Mouse (Mus musculus) spleen, postnatal 14 days (tissue): Measurements from ENCODE around the gene Gm42372.
"Not testable (repeated sequence)": the region's sequence is repeated elsewhere in the genome, so short reads cannot be mapped to it uniquely, and the experiment has no call there.

Source experiments
- DNase-seq, 2 experiments: peaks; one replicate each; pipeline ENCODE4 v3.0.0; 2021 to 2022; ENCODE audit warnings: low spot score in 2 of 2

The Gm42372 gene

GRCm38 (mm10) chr7:16982859-16983568, at the start of gene Gm42372:
Gm42372 (plus strand) TSS chr7:16983086.
- DNase-seq, result peak in 1 of 2 experiments; percentile 29

GRCm38 (mm10) chr7:16937312-16937711, 45.6 kb upstream of the Gm42372 start:
- no peak for DNase-seq

GRCm38 (mm10) chr7:16938117-16938791, 44.6 kb upstream of the Gm42372 start:
- no peak for DNase-seq

GRCm38 (mm10) chr7:16940292-16940691, 42.6 kb upstream of the Gm42372 start:
- DNase-seq, result no peak

GRCm38 (mm10) chr7:16942861-16943260, 40.0 kb upstream of the Gm42372 start:
- no peak for DNase-seq

- peak; percentile 39 to 48 for DNase-seq
Observed at GRCm38 (mm10) chr7:16944061-16944807, 38.7 kb upstream of the Gm42372 start, which contains the start of gene Pnmal2. Pnmal2 (plus strand) TSS chr7:16944682.

GRCm38 (mm10) chr7:16944808-16945315, 38.0 kb upstream of the Gm42372 start:
- DNase-seq, result no peak

GRCm38 (mm10) chr7:16945419-16945818, 37.5 kb upstream of the Gm42372 start:
- no peak for DNase-seq

GRCm38 (mm10) chr7:16946441-16947348, 36.2 kb upstream of the Gm42372 start:
- no peak for DNase-seq

- DNase-seq, result no peak
Observed at GRCm38 (mm10) chr7:16947349-16947895, 35.5 kb upstream of the Gm42372 start.

- no peak for DNase-seq
Observed at GRCm38 (mm10) chr7:16947959-16948361, 34.9 kb upstream of the Gm42372 start.

- DNase-seq, result no peak
Observed at GRCm38 (mm10) chr7:16948923-16949458, 33.9 kb upstream of the Gm42372 start.

- peak; percentile 35 to 57 for DNase-seq
Observed at GRCm38 (mm10) chr7:16949908-16950841, 32.7 kb upstream of the Gm42372 start.

- DNase-seq, result peak; percentile 50 to 61
Observed at GRCm38 (mm10) chr7:16950861-16951635, 31.8 kb upstream of the Gm42372 start.

- DNase-seq, result not testable (repeated sequence)
Observed at GRCm38 (mm10) chr7:16953776-16954175, 29.1 kb upstream of the Gm42372 start.

- no peak for DNase-seq
Observed at GRCm38 (mm10) chr7:16955712-16956111, 27.2 kb upstream of the Gm42372 start.

- no peak for DNase-seq
Observed at GRCm38 (mm10) chr7:16956410-16957265, 26.2 kb upstream of the Gm42372 start.
